Mouse (Mus musculus) neural tube, embryonic 14.5 days (tissue): ENCODE measurements around the gene Hvcn1. TPM values are rescaled to one million over a fixed set of nuclear protein-coding genes. Genes with fewer than 3 reads are reported as not detected.
A peak's percentile ranks its signal among the peaks of the same experiment; 100 is the strongest.

ENCODE experiments used
- ATAC-seq: fragments of 200-750 bp; cut with Nextera tagmentation; 2 replicates; pipeline ENCODE4 v1.8.0; 2017; ENCODE audit warnings: low read depth, mild to moderate bottlenecking, moderate TSS enrichment, moderate library complexity
- H3K27ac ChIP-seq: fragments of 300-500 bp; sonication (generic); 2 replicates; pipeline ENCODE4 v1.5.1; 2014; ENCODE audit warnings: low read depth, mild to moderate bottlenecking, control low read depth, low read length, moderate library complexity, mixed read lengths
- H3K27me3 ChIP-seq: fragments of 300-500 bp; sonication (generic); 2 replicates; pipeline ENCODE4 v1.6.1; 2014; ENCODE audit warnings: low read length; ENCODE audit not compliant: control insufficient read depth, insufficient read depth
- H3K36me3 ChIP-seq: fragments of 300-500 bp; sonication (generic); 2 replicates; pipeline ENCODE4 v1.6.1; 2014; ENCODE audit warnings: low read length, mixed read lengths; ENCODE audit not compliant: control insufficient read depth, insufficient read depth
- H3K4me1 ChIP-seq: fragments of 300-500 bp; sonication (generic); 2 replicates; pipeline ENCODE4 v1.6.1; 2014; ENCODE audit warnings: low read length; ENCODE audit not compliant: control insufficient read depth, insufficient read depth
- H3K4me2 ChIP-seq: fragments of 300-500 bp; sonication (generic); 2 replicates; pipeline ENCODE4 v1.6.1; 2014; ENCODE audit warnings: mild to moderate bottlenecking, low read depth, low read length, control low read depth
- H3K4me3 ChIP-seq: fragments of 300-500 bp; sonication (generic); 2 replicates; pipeline ENCODE4 v1.5.1; 2014; ENCODE audit warnings: low read depth, low read length, control low read depth, mixed read lengths
- H3K9ac ChIP-seq: fragments of 300-500 bp; sonication (generic); replicated peaks from 2 replicates; pipeline ENCODE4 v1.6.1; 2014; ENCODE audit warnings: low read depth, mild to moderate bottlenecking, control low read depth, low read length, mixed read lengths
- H3K9me3 ChIP-seq: fragments of 300-500 bp; sonication (generic); 2 replicates; pipeline ENCODE4 v1.6.1; 2016; ENCODE audit warnings: low read length; ENCODE audit not compliant: control insufficient read depth
- WGBS: fragments of 180-500 bp; shearing (Covaris S2); extraction: QIAGEN DNeasy Blood & Tissue Kit; methylation state at CpG from one replicate; pipeline ENCODE4 v1.1.7; 2014; 5-methylcytosine and 5-hydroxymethylcytosine counted together
- polyA plus RNA-seq: library from polyadenylated mRNA; unstranded; fragments of >200 nt; fragmentation: Nextera tagmentation; extraction: Ambion mirVana; gene quantifications from 2 replicates; pipeline ENCODE4 v1.2.1, GENCODE M21; 2014

The Hvcn1 gene
- polyA plus RNA-seq, 1 experiment from 2014 or later, result 0.72 TPM

- Histone ChIP-seq H3K4me2 (no peak overlapping the region), H3K36me3 (0 out of 2 replicates have a peak, but pooled peaks cover 3% of the 10 kb centered on the region), H3K9ac (no peak overlapping the region), H3K4me3 (no peak overlapping the region), H3K27me3 (no peaks in the 10 kb centered on the region), H3K9me3 (no peaks in the 10 kb centered on the region), H3K4me1 (no peaks in the 10 kb centered on the region; the same call in 1 of the 2 replicates), H3K27ac (no peak overlapping the region)
- 94% methylated on average over 7 of the region's 7 CpGs for WGBS
- ATAC-seq, result no peak
Observed at GRCm38 (mm10) chr5:122247934-122248333, 41.3 kb downstream of the Hvcn1 start.

- Histone ChIP-seq H3K36me3 (peaks cover 7% of the 10 kb centered on the region; the same call in 1 of the 2 replicates), H3K4me1 (no peaks in the 10 kb centered on the region), H3K9ac (no peak overlapping the region), H3K27ac (no peak overlapping the region), H3K4me2 (no peak overlapping the region), H3K4me3 (no peak overlapping the region), H3K9me3 (no peaks in the 10 kb centered on the region), H3K27me3 (no peaks in the 10 kb centered on the region)
- 86% methylated on average over 4 of the region's 4 CpGs for WGBS
- no peak for ATAC-seq
Observed at GRCm38 (mm10) chr5:122249281-122249680, 42.7 kb downstream of the Hvcn1 start.

GRCm38 (mm10) chr5:122251895-122252606 lies 45.4 kb downstream of the Hvcn1 start:
- 74% methylated on average over 17 of the region's 17 CpGs for WGBS
- H3K27ac ChIP-seq, result no peak overlapping the region
- H3K27me3 ChIP-seq, result no peaks in the 10 kb centered on the region
- H3K4me3 ChIP-seq, result no peak overlapping the region
- no peaks in the 10 kb centered on the region for H3K4me1 ChIP-seq
- H3K9ac ChIP-seq, result no peak overlapping the region
- no peaks in the 10 kb centered on the region for H3K9me3 ChIP-seq
- H3K36me3 ChIP-seq, result peaks cover 28% of the 10 kb centered on the region
- H3K4me2 ChIP-seq, result no peak overlapping the region
- no peak for ATAC-seq

GRCm38 (mm10) chr5:122258027-122258741 lies 51.6 kb downstream of the Hvcn1 start:
- H3K4me3 ChIP-seq, result no peak overlapping the region
- H3K36me3 ChIP-seq, result peaks cover 39% of the 10 kb centered on the region
- H3K27ac ChIP-seq, result no peak overlapping the region
- H3K9ac ChIP-seq, result no peak overlapping the region
- no peaks in the 10 kb centered on the region for H3K27me3 ChIP-seq
- WGBS, result 90% methylated on average over 6 of the region's 6 CpGs
- ATAC-seq, result no peak
- no peak overlapping the region for H3K4me2 ChIP-seq
- H3K4me1 ChIP-seq, result peaks cover 3% of the 10 kb centered on the region; the same call in 1 of the 2 replicates
- H3K9me3 ChIP-seq, result no peaks in the 10 kb centered on the region

GRCm38 (mm10) chr5:122262104-122262503 lies 55.5 kb downstream of the Hvcn1 start:
- H3K4me3 ChIP-seq, result no peak overlapping the region
- no peak overlapping the region for H3K9ac ChIP-seq
- WGBS, result 52% methylated on average over 7 of the region's 7 CpGs
- no peaks in the 10 kb centered on the region for H3K9me3 ChIP-seq
- ATAC-seq, result no peak
- no peak overlapping the region for H3K27ac ChIP-seq
- peaks cover 7% of the 10 kb centered on the region; the same call in 1 of the 2 replicates for H3K4me1 ChIP-seq
- H3K27me3 ChIP-seq, result no peaks in the 10 kb centered on the region
- no peak overlapping the region; the same call in 1 of the 2 replicates for H3K4me2 ChIP-seq
- H3K36me3 ChIP-seq, result peaks cover 14% of the 10 kb centered on the region

GRCm38 (mm10) chr5:122263933-122264905 lies 57.6 kb downstream of the Hvcn1 start, which contains the start of gene Tctn1:
Tctn1 (minus strand) TSS chr5:122264460.
- 1% methylated on average over 49 of the region's 49 CpGs for WGBS

GRCm38 (mm10) chr5:122265187-122265586 lies 58.6 kb downstream of the Hvcn1 start:
- Histone ChIP-seq H3K27ac (no peak overlapping the region), H3K27me3 (no peaks in the 10 kb centered on the region), H3K9me3 (no peaks in the 10 kb centered on the region), H3K4me1 (peaks cover 7% of the 10 kb centered on the region; the same call in 1 of the 2 replicates), H3K4me3 (no peak overlapping the region), H3K4me2 (no peak overlapping the region), H3K36me3 (no peaks in the 10 kb centered on the region), H3K9ac (no peak overlapping the region)
- WGBS, result 72% methylated on average over 3 of the region's 3 CpGs
- no peak for ATAC-seq

More at GRCm38 (mm10) chr5:122263933-122264905, 57.6 kb downstream of the Hvcn1 start, which contains the start of gene Tctn1:
- Histone ChIP-seq H3K9me3 (no peaks in the 10 kb centered on the region), H3K27ac (peak within 1 kb of the TSS; percentile 55), H3K9ac (peak within 1 kb of the TSS; percentile 86), H3K27me3 (no peaks in the 10 kb centered on the region), H3K4me1 (peaks cover 7% of the 10 kb centered on the region; the same call in 1 of the 2 replicates), H3K4me2 (peak within 1 kb of the TSS; percentile 64), H3K36me3 (no peaks in the 10 kb centered on the region), H3K4me3 (peak within 1 kb of the TSS; percentile 73)
- ATAC-seq, result peak; percentile 98

GRCm38 (mm10) chr5:122265942-122266341 lies 59.3 kb downstream of the Hvcn1 start:
- 97% methylated on average over 2 of the region's 2 CpGs for WGBS
- Histone ChIP-seq H3K9ac (no peak overlapping the region), H3K9me3 (no peaks in the 10 kb centered on the region)

More at GRCm38 (mm10) chr5:122265942-122266341, 59.3 kb downstream of the Hvcn1 start:
- no peaks in the 10 kb centered on the region for H3K27me3 ChIP-seq
- no peaks in the 10 kb centered on the region for H3K36me3 ChIP-seq
- H3K4me1 ChIP-seq, result peaks cover 7% of the 10 kb centered on the region; the same call in 1 of the 2 replicates
- no peak overlapping the region for H3K4me3 ChIP-seq
- no peak overlapping the region for H3K4me2 ChIP-seq
- H3K27ac ChIP-seq, result no peak overlapping the region
- ATAC-seq, result no peak
